Mouse (Mus musculus): Measurements from ENCODE around the gene Pdxk. TPM values are rescaled to one million over a fixed set of nuclear protein-coding genes. Genes with fewer than 3 reads are reported as not detected.

Gene Pdxk
- total and polyA plus RNA-seq, 3 experiments: 4.3 to 6.8 (median 6.4) TPM

- Histone ChIP-seq H3K4me3 (replicated peaks in 1 of 3; ENCODE audit: low read depth in 2 of 3, low read length in 2 of 3, poor library complexity in 1 of 3) (peak overlapping the region; percentile 71 to 95 (median 80)), H3K9me3 (replicated peaks; ENCODE audit: low read length) (no peaks in the 10 kb centered on the region), H3K27ac (ENCODE audit: insufficient read depth, low read depth) (no peak overlapping the region), H3K79me2 (replicated peaks; ENCODE audit: control insufficient read depth, extremely low read depth, insufficient read depth, poor library complexity, severe bottlenecking) (no peaks in the 10 kb centered on the region), H3K4me1 (ENCODE audit: control insufficient read depth in 1 of 2, insufficient read depth in 2 of 2) (peaks cover 11 to 68% of the 10 kb centered on the region in 2 experiments), H3K9ac (ENCODE audit: insufficient read depth, low read depth) (peak overlapping the region; percentile 44), H3K36me3 (replicated peaks in 1 of 2; ENCODE audit: control insufficient read depth in 1 of 2, insufficient read depth in 1 of 2, low read length in 1 of 2) (peaks cover 18 to 25% of the 10 kb centered on the region in 2 experiments), H3K27me3 (replicated peaks) (no peaks in the 10 kb centered on the region), H3K4me2 (ENCODE audit: insufficient read depth, low read depth, poor library complexity, severe bottlenecking) (peak overlapping the region; percentile 58)
- no peak for DNase-seq (ENCODE audit: extremely low read depth)
- dilution Hi-C loops (cut with MboI; ENCODE audit: extremely low pct_ligation_motif_present, extremely low pct_unique_long_range_greater_than_20kb, low sequenced_read_pairs) (no loop called here), in situ Hi-C loops (cut with MboI; ENCODE audit: low pct_ligation_motif_present, low pct_unique_long_range_greater_than_20kb, low sequenced_read_pairs) (no loop called here)
- TF ChIP-seq JUN (IDR thresholded peaks at IDR 0.05; ENCODE audit: insufficient read depth, low read depth, low read length) (no peak), CHD1 (IDR thresholded peaks at IDR 0.05; ENCODE audit: low read depth, low read length) (0 out of 2 replicates have a peak, but pooled peaks have one; percentile 45)
These were observed 38.5 kb downstream of the Pdxk start for GRCm38 (mm10) chr10:78426117-78426735.

DNA sequence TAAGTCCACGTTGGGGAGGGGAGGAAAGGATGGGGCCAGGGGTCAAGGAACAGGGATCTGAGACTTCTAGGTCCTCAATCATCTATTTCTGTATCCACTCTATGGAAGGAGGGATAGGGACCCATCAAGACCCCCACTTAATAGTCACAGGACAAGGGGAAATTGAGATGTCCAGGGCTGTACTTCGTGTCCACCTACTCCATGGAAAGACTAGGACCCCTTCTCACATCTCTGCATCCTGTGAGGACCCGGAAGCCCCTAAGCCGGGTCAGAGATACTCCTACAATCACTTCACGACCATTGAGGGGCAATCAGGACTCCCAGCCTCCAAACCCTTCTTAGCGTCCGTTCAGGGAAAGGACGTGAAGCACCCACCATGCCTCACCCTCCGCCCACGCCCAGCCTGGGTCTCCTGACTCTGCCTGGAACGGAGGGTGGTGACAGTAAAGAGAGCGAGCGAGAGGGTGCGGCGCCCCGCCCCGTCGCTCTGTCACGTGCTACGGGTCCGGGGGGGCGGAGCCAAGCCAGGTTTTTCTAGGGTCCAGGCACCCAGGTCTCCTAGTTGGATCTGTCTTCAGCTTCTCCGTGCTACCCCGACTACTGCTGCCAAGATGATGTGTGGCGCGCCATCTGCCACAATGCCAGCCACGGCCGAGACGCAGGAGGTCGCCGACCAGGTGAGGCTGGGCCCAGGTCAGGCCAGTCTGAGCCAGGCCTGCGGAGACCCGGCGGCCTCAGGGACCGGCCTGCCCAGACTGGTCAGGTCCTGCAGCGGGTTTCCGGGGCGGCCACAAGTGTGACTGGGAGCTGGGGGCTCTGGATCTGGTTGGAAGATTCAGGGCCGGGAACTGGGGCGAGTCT, 39.4 kb downstream of the Pdxk start, which contains the start of gene Cstb:
Cstb (plus strand) TSS at position 489 of the 861 bp plus-strand sequence.
- Histone ChIP-seq H3K9me3 (replicated peaks; ENCODE audit: low read length) (no peaks in the 10 kb centered on the region), H3K79me2 (replicated peaks; ENCODE audit: control insufficient read depth, extremely low read depth, insufficient read depth, poor library complexity, severe bottlenecking) (no peaks in the 10 kb centered on the region), H3K36me3 (replicated peaks in 1 of 2; ENCODE audit: control insufficient read depth in 1 of 2, insufficient read depth in 1 of 2, low read length in 1 of 2) (peaks cover 18 to 25% of the 10 kb centered on the region in 2 experiments), H3K4me3 (replicated peaks in 1 of 3; ENCODE audit: low read depth in 2 of 3, low read length in 2 of 3, poor library complexity in 1 of 3) (peak within 1 kb of the TSS; percentile 71 to 95 (median 80)), H3K9ac (ENCODE audit: insufficient read depth, low read depth) (peak within 1 kb of the TSS; percentile 44), H3K27me3 (replicated peaks) (no peaks in the 10 kb centered on the region), H3K27ac (ENCODE audit: insufficient read depth, low read depth) (no peak within 1 kb of the TSS; the same call in 1 of the 2 replicates), H3K4me1 (ENCODE audit: control insufficient read depth in 1 of 2, insufficient read depth in 2 of 2) (peaks cover 17 to 74% of the 10 kb centered on the region in 2 experiments), H3K4me2 (ENCODE audit: insufficient read depth, low read depth, poor library complexity, severe bottlenecking) (peak within 1 kb of the TSS; percentile 58)
- dilution Hi-C loops (cut with MboI; ENCODE audit: extremely low pct_ligation_motif_present, extremely low pct_unique_long_range_greater_than_20kb, low sequenced_read_pairs) (no loop called here), in situ Hi-C loops (cut with MboI; ENCODE audit: low pct_ligation_motif_present, low pct_unique_long_range_greater_than_20kb, low sequenced_read_pairs) (no loop called here)
- DNase-seq (ENCODE audit: extremely low read depth): peak; percentile 83
- TF ChIP-seq KAT2A (IDR thresholded peaks at IDR 0.05; ENCODE audit: insufficient replicate concordance, low read length) (no peak), CTCF (conservative IDR thresholded peaks at IDR 0.05 in 1 of 2, IDR thresholded peaks at IDR 0.05 in 1 of 2; ENCODE audit: low read depth in 2 of 2, low read length in 2 of 2) (no peak), ZNF384 (IDR thresholded peaks at IDR 0.05; ENCODE audit: low read depth, low read length) (no peak), RCOR1 (conservative IDR thresholded peaks at IDR 0.05; ENCODE audit: low read depth, low read length) (no peak), MAZ (IDR thresholded peaks at IDR 0.05; ENCODE audit: low read depth, low read length) (peak; percentile 36; the same call in 1 of the 2 replicates), MEF2A (IDR thresholded peaks at IDR 0.05; ENCODE audit: borderline replicate concordance, low read depth, low read length) (no peak), CHD1 (IDR thresholded peaks at IDR 0.05; ENCODE audit: low read depth, low read length) (0 out of 2 replicates have a peak, but pooled peaks have one; percentile 22), POLR2AphosphoS2 (IDR thresholded peaks at IDR 0.05; ENCODE audit: low read depth, low read length) (no peak), MAFK (IDR thresholded peaks at IDR 0.05; ENCODE audit: insufficient replicate concordance, low read length) (no peak), CHD2 (IDR thresholded peaks at IDR 0.05; ENCODE audit: low read length) (0 out of 2 replicates have a peak, but pooled peaks have one; percentile 39), IRF4 (IDR thresholded peaks at IDR 0.05; ENCODE audit: low read depth, low read length) (no peak), MYC (IDR thresholded peaks at IDR 0.05; ENCODE audit: low read depth, low read length) (0 out of 2 replicates have a peak, but pooled peaks have one; percentile 33), NELFE (IDR thresholded peaks at IDR 0.05; ENCODE audit: low read depth, low read length) (peak; percentile 70), TBP (conservative IDR thresholded peaks at IDR 0.05; ENCODE audit: low read depth, low read length) (peak; percentile 61), NRF1 (IDR thresholded peaks at IDR 0.05; ENCODE audit: low read depth, low read length) (no peak), BHLHE40 (IDR thresholded peaks at IDR 0.05; ENCODE audit: low read depth, low read length) (peak; percentile 96), ZMIZ1 (IDR thresholded peaks at IDR 0.05; ENCODE audit: low read depth, low read length) (peak; percentile 42; the same call in 1 of the 2 replicates), RAD21 (IDR thresholded peaks at IDR 0.05; ENCODE audit: low read depth, low read length) (no peak), EP300 (IDR thresholded peaks at IDR 0.05; ENCODE audit: low read length) (no peak), POLR2A (IDR thresholded peaks at IDR 0.05; ENCODE audit: low read depth, low read length) (peak; percentile 90), USF1 (IDR thresholded peaks at IDR 0.05; ENCODE audit: low read depth, low read length) (peak; percentile 88), ELF1 (IDR thresholded peaks at IDR 0.05; ENCODE audit: low read depth, low read length) (peak; percentile 45; the same call in 1 of the 2 replicates), JUND (conservative IDR thresholded peaks at IDR 0.05; ENCODE audit: low read depth, low read length) (no peak), PAX5 (IDR thresholded peaks at IDR 0.05; ENCODE audit: low read length) (no peak), SIN3A (IDR thresholded peaks at IDR 0.05; ENCODE audit: low read length) (peak; percentile 58; the same call in 1 of the 2 replicates), GABPA (IDR thresholded peaks at IDR 0.05; ENCODE audit: insufficient replicate concordance, low read depth, low read length) (no peak), ZKSCAN1 (IDR thresholded peaks at IDR 0.05; ENCODE audit: borderline replicate concordance, low read depth, low read length) (no peak), E2F4 (IDR thresholded peaks at IDR 0.05; ENCODE audit: insufficient replicate concordance, low read depth, low read length) (no peak)
